Mouse (Mus musculus) stomach, embryonic 16.5 days (tissue): ENCODE measurements around the gene Tjp2. TPM values are rescaled to one million over a fixed set of nuclear protein-coding genes. Genes with fewer than 3 reads are reported as not detected.

Experiments used
- ATAC-seq: fragments of 200-750 bp; cut with Nextera tagmentation; 2 replicates; pipeline ENCODE4 v1.8.0; 2017; ENCODE audit warnings: moderate number of reproducible peaks, moderate TSS enrichment; ENCODE audit not compliant: insufficient read depth, low FRiP score
- H3K27ac ChIP-seq: fragments of 300-500 bp; sonication (generic); 2 replicates; pipeline ENCODE4 v1.5.1; 2014; ENCODE audit warnings: low read length
- H3K27me3 ChIP-seq: fragments of 300-500 bp; sonication (generic); 2 replicates; pipeline ENCODE4 v1.6.1; 2014; ENCODE audit warnings: low read length, control low read depth, mixed read lengths; ENCODE audit not compliant: control insufficient read depth, insufficient read depth
- H3K36me3 ChIP-seq: fragments of 300-500 bp; sonication (generic); 2 replicates; pipeline ENCODE4 v1.6.1; 2014; ENCODE audit warnings: low read length; ENCODE audit not compliant: control insufficient read depth, insufficient read depth
- H3K4me1 ChIP-seq: fragments of 300-500 bp; sonication (generic); 2 replicates; pipeline ENCODE4 v1.6.1; 2014; ENCODE audit warnings: low read length, control low read depth, mixed read lengths; ENCODE audit not compliant: control insufficient read depth, insufficient read depth
- H3K4me2 ChIP-seq: fragments of 300-500 bp; sonication (generic); 2 replicates; pipeline ENCODE4 v1.6.1; 2014; ENCODE audit warnings: low read depth, low read length, mixed read lengths
- H3K4me3 ChIP-seq: fragments of 300-500 bp; sonication (generic); replicated peaks from 2 replicates; pipeline ENCODE4 v1.5.1; 2014; ENCODE audit warnings: mild to moderate bottlenecking, low read length
- H3K9ac ChIP-seq: fragments of 300-500 bp; sonication (generic); 2 replicates; pipeline ENCODE4 v1.6.1; 2014; ENCODE audit warnings: low read length
- H3K9me3 ChIP-seq: fragments of 300-500 bp; sonication (generic); replicated peaks from 2 replicates; pipeline ENCODE4 v1.6.1; 2016; ENCODE audit warnings: low read length, control low read depth; ENCODE audit not compliant: control insufficient read depth
- WGBS: fragments of 180-500 bp; shearing (Covaris S2); extraction: QIAGEN DNeasy Blood & Tissue Kit; methylation state at CpG from one replicate; pipeline ENCODE4 v1.1.7; 2014; 5-methylcytosine and 5-hydroxymethylcytosine counted together
- polyA plus RNA-seq: library from polyadenylated mRNA; unstranded; fragments of >200 nt; fragmentation: Nextera tagmentation; extraction: Ambion mirVana; gene quantifications from 2 replicates; pipeline ENCODE4 v1.2.1, GENCODE M21; 2015

The Tjp2 gene
- polyA plus RNA-seq = 30.4 and 31.1 TPM in 2 replicates

- no peaks in the 10 kb centered on the region for H3K9me3 ChIP-seq
- H3K27me3 ChIP-seq = no peaks in the 10 kb centered on the region
- H3K27ac ChIP-seq = peak within 1 kb of the TSS; percentile 92
- peak within 1 kb of the TSS; percentile 65 for H3K4me3 ChIP-seq
- ATAC-seq = peak; percentile 81
- H3K36me3 ChIP-seq = no peaks in the 10 kb centered on the region
- under 1% methylated on average over 57 of the region's 59 CpGs for WGBS
- peaks cover 9% of the 10 kb centered on the region for H3K4me1 ChIP-seq
- peak within 1 kb of the TSS; percentile 64 for H3K4me2 ChIP-seq
- H3K9ac ChIP-seq = peak within 1 kb of the TSS; percentile 74
Observed at GRCm38 (mm10) chr19:24224500-24225304, at the start of gene Tjp2. Gene Tjp2, minus strand, starts transcription at chr19:24225030.

GRCm38 (mm10) chr19:24274281-24274680, 49.5 kb upstream of the Tjp2 start:
- ATAC-seq = no peak
- Histone ChIP-seq H3K9me3 (no peaks in the 10 kb centered on the region), H3K36me3 (no peaks in the 10 kb centered on the region), H3K9ac (no peak overlapping the region), H3K4me3 (no peak overlapping the region), H3K27ac (no peak overlapping the region), H3K4me2 (no peak overlapping the region), H3K27me3 (no peaks in the 10 kb centered on the region), H3K4me1 (peaks cover 11% of the 10 kb centered on the region)
- 65% methylated on average over 3 of the region's 3 CpGs for WGBS

- WGBS = 41% methylated on average over 16 of the region's 16 CpGs
- peak overlapping the region; percentile 16; the same call in 1 of the 2 replicates for H3K4me3 ChIP-seq
- peak overlapping the region; percentile 46; the same call in 1 of the 2 replicates for H3K9ac ChIP-seq
Observed at GRCm38 (mm10) chr19:24271746-24272426, 47.1 kb upstream of the Tjp2 start.

GRCm38 (mm10) chr19:24271326-24271725, 46.5 kb upstream of the Tjp2 start:
- WGBS = 39% methylated on average over 7 of the region's 7 CpGs
- peak overlapping the region; percentile 49 for H3K4me2 ChIP-seq
- 0 out of 2 replicates have a peak overlapping the region, but pooled peaks have one; percentile 24 for H3K9ac ChIP-seq
- H3K4me1 ChIP-seq = peaks cover 6% of the 10 kb centered on the region; the same call in 1 of the 2 replicates
- no peaks in the 10 kb centered on the region for H3K36me3 ChIP-seq
- no peaks in the 10 kb centered on the region for H3K27me3 ChIP-seq
- peak; percentile 85 for ATAC-seq
- peak overlapping the region; percentile 62 for H3K27ac ChIP-seq
- H3K4me3 ChIP-seq = peak overlapping the region; percentile 16; the same call in 1 of the 2 replicates
- H3K9me3 ChIP-seq = no peaks in the 10 kb centered on the region

More at GRCm38 (mm10) chr19:24271746-24272426, 47.1 kb upstream of the Tjp2 start:
- Histone ChIP-seq H3K27me3 (no peaks in the 10 kb centered on the region), H3K4me1 (peaks cover 6% of the 10 kb centered on the region; the same call in 1 of the 2 replicates), H3K9me3 (no peaks in the 10 kb centered on the region), H3K36me3 (no peaks in the 10 kb centered on the region), H3K27ac (peak overlapping the region; percentile 62; the same call in 1 of the 2 replicates), H3K4me2 (peak overlapping the region; percentile 49)
- peak; percentile 93 for ATAC-seq

- no peak overlapping the region for H3K4me2 ChIP-seq
- H3K9ac ChIP-seq = no peak overlapping the region
- WGBS = 37% methylated on average over 4 of the region's 4 CpGs
- H3K4me3 ChIP-seq = no peak overlapping the region
- H3K27ac ChIP-seq = no peak overlapping the region
- no peaks in the 10 kb centered on the region for H3K27me3 ChIP-seq
- H3K4me1 ChIP-seq = peaks cover 6% of the 10 kb centered on the region; the same call in 1 of the 2 replicates
- no peak for ATAC-seq
- H3K36me3 ChIP-seq = no peaks in the 10 kb centered on the region
- H3K9me3 ChIP-seq = no peaks in the 10 kb centered on the region
Observed at GRCm38 (mm10) chr19:24268531-24268930, 43.7 kb upstream of the Tjp2 start.

- Histone ChIP-seq H3K27me3 (no peaks in the 10 kb centered on the region), H3K4me3 (no peak overlapping the region), H3K27ac (peak overlapping the region; percentile 71), H3K9ac (no peak overlapping the region), H3K4me1 (peaks cover 4% of the 10 kb centered on the region; the same call in 1 of the 2 replicates), H3K9me3 (no peaks in the 10 kb centered on the region), H3K4me2 (no peak overlapping the region), H3K36me3 (no peaks in the 10 kb centered on the region)
- WGBS = 68% methylated on average over 7 of the region's 7 CpGs
- peak; percentile 68 for ATAC-seq
Observed at GRCm38 (mm10) chr19:24266046-24266830, 41.4 kb upstream of the Tjp2 start.

- peak; percentile 57 for ATAC-seq
- H3K36me3 ChIP-seq = no peaks in the 10 kb centered on the region
- H3K4me1 ChIP-seq = no peaks in the 10 kb centered on the region
- no peak overlapping the region for H3K27ac ChIP-seq
- 42% methylated on average over 7 of the region's 7 CpGs for WGBS
- no peaks in the 10 kb centered on the region for H3K27me3 ChIP-seq
- H3K4me2 ChIP-seq = no peak overlapping the region
- H3K9ac ChIP-seq = no peak overlapping the region
- H3K4me3 ChIP-seq = no peak overlapping the region
- H3K9me3 ChIP-seq = no peaks in the 10 kb centered on the region
Observed at GRCm38 (mm10) chr19:24264991-24265390, 40.2 kb upstream of the Tjp2 start.

- Histone ChIP-seq H3K9me3 (no peaks in the 10 kb centered on the region), H3K4me2 (no peak overlapping the region), H3K4me3 (no peak overlapping the region), H3K27ac (no peak overlapping the region), H3K4me1 (peaks cover 5% of the 10 kb centered on the region; the same call in 1 of the 2 replicates), H3K9ac (no peak overlapping the region), H3K36me3 (no peaks in the 10 kb centered on the region), H3K27me3 (no peaks in the 10 kb centered on the region)
- 93% methylated on average over 14 of the region's 14 CpGs for WGBS
- ATAC-seq = no peak
Observed at GRCm38 (mm10) chr19:24262736-24263135, 37.9 kb upstream of the Tjp2 start.
